Mouse (Mus musculus): ENCODE results near the gene Cldn7. TPM values are rescaled to one million over a fixed set of nuclear protein-coding genes. Genes with fewer than 3 reads are reported as not detected.
"Not testable (repeated sequence)": the region's sequence is repeated elsewhere in the genome, so short reads cannot be mapped to it uniquely, and the experiment has no call there.

Gene Cldn7
- 0.40 and 0.70 TPM in 2 replicates for polyA plus RNA-seq (2015; fragmentation: Nextera tagmentation; extraction: Ambion mirVana)

DNA sequence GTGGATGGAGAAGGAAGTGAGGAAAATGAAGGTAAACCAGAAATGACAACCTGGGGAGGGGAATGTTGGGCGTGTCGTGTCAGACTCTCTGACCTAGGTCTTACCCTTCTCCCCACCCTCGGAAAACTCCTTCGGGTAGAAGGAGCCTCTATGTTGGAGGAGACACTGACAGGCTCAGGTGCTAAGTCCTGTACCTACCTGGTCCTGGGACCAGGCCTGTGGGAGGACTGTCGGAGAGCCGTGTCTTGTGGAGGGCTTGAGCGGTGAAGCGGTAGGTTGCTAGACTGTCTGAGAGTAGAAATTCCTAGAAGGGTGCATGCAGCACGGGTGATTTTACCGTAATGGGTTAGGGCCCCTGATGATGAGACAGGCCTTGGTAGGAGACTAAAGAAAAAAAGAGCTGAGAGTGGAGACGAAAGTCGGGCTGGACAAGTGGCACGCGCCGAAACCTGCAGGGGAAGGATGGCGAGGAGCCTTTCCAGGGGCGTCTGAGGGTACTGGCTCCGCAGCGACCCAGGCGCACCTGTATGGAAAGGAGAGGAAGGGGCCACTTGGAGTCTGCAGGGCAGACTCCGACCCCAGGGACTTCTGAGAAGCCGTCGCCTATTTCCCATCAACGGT is at the start of gene Cldn7:
TSS of gene Cldn7 (plus strand) at position 130 of the 621 bp plus-strand sequence.
- peaks cover 13% of the 10 kb centered on the region for H3K36me3 ChIP-seq (ENCODE audit: control insufficient read depth, insufficient read depth, low read length)
- H3K4me1 ChIP-seq (ENCODE audit: control insufficient read depth, insufficient read depth, low read length), result peaks cover 6% of the 10 kb centered on the region; the same call in 1 of the 2 replicates
- H3K4me3 ChIP-seq (ENCODE audit: low read depth, low read length), result no peak within 1 kb of the TSS
- ATAC-seq, result no peak
- H3K27ac ChIP-seq (ENCODE audit: low read length), result no peak within 1 kb of the TSS
- no peak within 1 kb of the TSS for H3K9ac ChIP-seq (ENCODE audit: low read depth, low read length)
- H3K4me2 ChIP-seq (ENCODE audit: low read length), result peak within 1 kb of the TSS; percentile 15; the same call in 1 of the 2 replicates
- peaks cover 60% of the 10 kb centered on the region for H3K27me3 ChIP-seq (ENCODE audit: control insufficient read depth, insufficient read depth, low read depth, low read length)
- 10% methylated on average over 24 of the region's 24 CpGs for WGBS
- no peaks in the 10 kb centered on the region for H3K9me3 ChIP-seq (replicated peaks; ENCODE audit: control insufficient read depth, low read length, poor library complexity, severe bottlenecking)

DNA sequence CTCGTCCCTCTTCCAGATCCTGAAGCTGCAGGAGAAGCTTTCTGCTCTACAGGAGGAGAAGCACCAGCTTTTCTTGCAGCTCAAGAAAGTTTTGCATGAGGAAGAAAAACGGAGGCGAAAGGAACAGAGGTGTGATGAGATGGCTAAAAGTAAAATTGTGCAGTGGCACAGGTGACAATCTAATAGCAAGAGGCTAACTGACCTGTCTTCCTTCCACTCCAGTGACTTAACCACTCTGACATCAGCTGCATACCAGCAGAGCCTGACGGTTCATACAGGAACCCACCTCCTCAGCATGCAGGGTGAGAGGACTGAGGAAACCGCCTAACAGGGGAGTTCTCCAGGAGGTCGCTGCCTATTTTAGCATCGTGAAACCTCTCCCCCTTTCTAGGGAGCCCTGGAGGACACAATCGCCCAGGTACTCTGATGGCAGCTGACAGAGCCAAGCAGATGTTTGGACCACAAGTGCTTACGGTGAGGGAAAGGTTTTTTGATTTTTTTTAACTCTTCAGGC is 49.6 kb upstream of the Cldn7 start:
- 37% methylated on average over 9 of the region's 9 CpGs for WGBS
- 0 out of 2 replicates have a peak overlapping the region, but pooled peaks have one; percentile 85 for H3K9ac ChIP-seq (ENCODE audit: low read depth, low read length)
- peaks cover 37% of the 10 kb centered on the region for H3K36me3 ChIP-seq (ENCODE audit: control insufficient read depth, insufficient read depth, low read length)
- H3K4me3 ChIP-seq (ENCODE audit: low read depth, low read length), result peak overlapping the region; percentile 80
- H3K27ac ChIP-seq (ENCODE audit: low read length), result no peak overlapping the region
- no peaks in the 10 kb centered on the region for H3K9me3 ChIP-seq (replicated peaks; ENCODE audit: control insufficient read depth, low read length, poor library complexity, severe bottlenecking)
- no peak for ATAC-seq
- H3K4me2 ChIP-seq (ENCODE audit: low read length), result peak overlapping the region; percentile 97
- peaks cover 37% of the 10 kb centered on the region for H3K4me1 ChIP-seq (ENCODE audit: control insufficient read depth, insufficient read depth, low read length)
- H3K27me3 ChIP-seq (ENCODE audit: control insufficient read depth, insufficient read depth, low read depth, low read length), result no peaks in the 10 kb centered on the region

DNA sequence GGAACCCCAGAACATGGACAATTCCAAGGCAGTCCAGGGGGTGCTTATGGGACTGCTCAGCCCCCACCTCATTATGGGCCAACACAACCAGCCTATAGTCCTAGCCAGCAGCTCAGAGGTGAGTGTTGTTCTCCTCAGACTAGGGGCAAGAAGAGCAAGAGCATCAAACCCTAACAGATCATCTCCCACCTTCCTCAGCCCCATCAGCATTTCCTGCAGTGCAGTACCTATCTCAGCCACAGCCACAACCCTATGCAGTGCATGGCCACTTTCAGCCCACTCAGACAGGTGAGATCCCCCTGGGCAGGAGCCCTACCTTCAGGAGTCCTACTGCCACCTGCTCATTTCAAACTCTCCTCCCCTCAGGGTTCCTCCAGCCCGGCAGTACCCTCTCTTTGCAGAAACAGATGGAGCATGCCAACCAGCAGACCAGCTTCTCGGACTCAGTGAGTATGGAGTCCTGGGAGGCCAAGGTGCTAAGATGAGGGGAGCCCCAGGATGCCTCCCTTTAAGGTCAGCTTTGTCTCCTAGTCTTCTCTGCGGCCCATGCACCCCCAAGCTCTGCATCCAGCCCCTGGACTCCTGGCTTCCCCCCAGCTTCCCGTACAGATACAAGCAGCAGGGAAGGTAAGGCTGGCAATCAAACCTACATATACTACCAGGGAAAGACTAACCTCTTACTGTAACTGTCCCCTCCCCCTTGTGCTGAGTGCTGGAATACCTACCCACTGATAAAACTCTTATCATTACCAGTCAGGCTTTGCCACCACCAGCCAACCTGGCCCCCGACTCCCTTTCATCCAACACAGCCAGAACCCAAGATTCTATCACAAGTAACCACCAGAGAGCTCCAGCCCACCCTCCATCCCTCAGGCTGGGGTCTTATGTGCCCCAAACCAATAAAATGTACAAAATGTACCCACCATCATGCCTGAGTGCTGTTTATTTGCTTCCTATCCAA is 48.6 kb upstream of the Cldn7 start:
- Histone ChIP-seq H3K36me3 (ENCODE audit: control insufficient read depth, insufficient read depth, low read length) (peaks cover 34% of the 10 kb centered on the region), H3K9ac (ENCODE audit: low read depth, low read length) (no peak overlapping the region), H3K4me1 (ENCODE audit: control insufficient read depth, insufficient read depth, low read length) (peaks cover 41% of the 10 kb centered on the region), H3K4me3 (ENCODE audit: low read depth, low read length) (no peak overlapping the region), H3K27ac (ENCODE audit: low read length) (no peak overlapping the region), H3K27me3 (ENCODE audit: control insufficient read depth, insufficient read depth, low read depth, low read length) (no peaks in the 10 kb centered on the region), H3K4me2 (ENCODE audit: low read length) (no peak overlapping the region), H3K9me3 (replicated peaks; ENCODE audit: control insufficient read depth, low read length, poor library complexity, severe bottlenecking) (no peaks in the 10 kb centered on the region)
- 77% methylated on average over 5 of the region's 5 CpGs for WGBS
- no peak for ATAC-seq

DNA sequence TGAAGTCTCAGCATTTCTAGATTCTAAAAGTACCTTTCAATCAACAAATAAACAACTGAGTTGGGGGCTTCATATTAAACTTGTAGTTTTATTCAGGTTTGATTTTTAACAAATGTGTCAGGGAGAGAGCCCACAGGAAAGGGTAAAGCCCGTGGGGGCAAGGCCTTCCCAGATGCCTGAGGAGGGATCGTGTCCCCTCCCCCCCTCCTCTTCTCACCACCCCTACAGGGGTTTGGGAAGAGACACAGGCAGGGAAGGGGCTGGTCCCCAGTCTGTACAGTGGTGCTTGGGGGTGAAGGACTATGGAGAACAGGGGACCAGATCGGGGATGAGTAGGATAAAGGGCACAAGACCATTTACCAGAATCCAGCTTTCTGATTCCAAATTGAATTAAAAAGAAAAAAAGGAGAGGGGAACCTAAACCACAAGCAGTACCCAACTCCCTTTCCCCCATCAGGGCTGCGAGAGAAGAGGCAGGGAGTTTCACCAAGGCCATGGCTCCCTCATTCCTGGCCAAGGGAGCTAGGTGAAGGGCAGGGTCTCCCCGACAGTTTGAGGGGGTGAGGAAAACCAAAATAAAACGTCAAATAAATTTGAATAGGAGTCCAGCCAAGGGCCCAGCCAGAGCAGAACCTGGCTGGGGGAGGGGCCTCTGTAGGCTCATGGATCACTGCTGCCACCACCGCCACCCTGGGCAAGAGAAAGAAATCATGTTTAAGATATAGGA is 47.8 kb upstream of the Cldn7 start:
- not testable (repeated sequence) for ATAC-seq; H3K9ac ChIP-seq (ENCODE audit: low read depth, low read length); H3K27ac ChIP-seq (ENCODE audit: low read length); H3K9me3 ChIP-seq (replicated peaks; ENCODE audit: control insufficient read depth, low read length, poor library complexity, severe bottlenecking); H3K27me3 ChIP-seq (ENCODE audit: control insufficient read depth, insufficient read depth, low read depth, low read length); H3K4me3 ChIP-seq (ENCODE audit: low read depth, low read length); H3K4me2 ChIP-seq (ENCODE audit: low read length)
- peaks cover 41% of the 10 kb centered on the region for H3K4me1 ChIP-seq (ENCODE audit: control insufficient read depth, insufficient read depth, low read length)
- whole genome bisulfite sequencing, result 48% methylated on average over 7 of the region's 7 CpGs
- peaks cover 30% of the 10 kb centered on the region for H3K36me3 ChIP-seq (ENCODE audit: control insufficient read depth, insufficient read depth, low read length)

DNA sequence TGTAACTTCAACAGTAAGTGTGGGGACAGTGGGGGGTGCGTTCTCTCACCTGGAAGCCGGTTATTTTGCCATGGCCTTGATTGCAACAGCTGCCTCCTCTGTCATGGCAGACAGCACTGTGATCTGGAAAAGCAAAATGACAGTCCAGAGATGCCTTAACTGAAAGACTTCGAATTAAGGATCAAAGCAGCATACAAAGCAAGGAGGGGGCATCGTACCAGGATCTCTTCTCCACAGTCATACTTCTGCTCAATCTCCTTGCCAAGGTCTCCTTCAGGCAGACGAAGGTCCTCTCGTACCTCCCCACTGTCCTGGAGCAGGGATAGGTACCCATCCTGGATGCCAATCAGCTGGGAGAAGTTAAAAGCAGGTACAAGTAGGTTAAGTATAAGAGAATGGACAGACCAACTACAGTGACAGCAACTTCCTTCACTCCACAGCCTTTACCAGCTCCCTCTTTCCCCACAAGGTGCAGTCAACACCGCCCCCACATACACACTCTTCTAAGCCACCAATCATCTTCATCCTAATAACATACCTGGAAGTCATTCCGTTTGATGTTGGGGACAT is 47.1 kb upstream of the Cldn7 start:
- peaks cover 45% of the 10 kb centered on the region for H3K4me1 ChIP-seq (ENCODE audit: control insufficient read depth, insufficient read depth, low read length)
- H3K9ac ChIP-seq (ENCODE audit: low read depth, low read length), result no peak overlapping the region
- H3K36me3 ChIP-seq (ENCODE audit: control insufficient read depth, insufficient read depth, low read length), result peaks cover 24% of the 10 kb centered on the region
- no peaks in the 10 kb centered on the region for H3K27me3 ChIP-seq (ENCODE audit: control insufficient read depth, insufficient read depth, low read depth, low read length)
- no peaks in the 10 kb centered on the region for H3K9me3 ChIP-seq (replicated peaks; ENCODE audit: control insufficient read depth, low read length, poor library complexity, severe bottlenecking)
- no peak overlapping the region for H3K27ac ChIP-seq (ENCODE audit: low read length)
- WGBS, result 88% methylated on average over 8 of the region's 8 CpGs
- no peak overlapping the region for H3K4me2 ChIP-seq (ENCODE audit: low read length)
- no peak for ATAC-seq
- H3K4me3 ChIP-seq (ENCODE audit: low read depth, low read length), result no peak overlapping the region

DNA sequence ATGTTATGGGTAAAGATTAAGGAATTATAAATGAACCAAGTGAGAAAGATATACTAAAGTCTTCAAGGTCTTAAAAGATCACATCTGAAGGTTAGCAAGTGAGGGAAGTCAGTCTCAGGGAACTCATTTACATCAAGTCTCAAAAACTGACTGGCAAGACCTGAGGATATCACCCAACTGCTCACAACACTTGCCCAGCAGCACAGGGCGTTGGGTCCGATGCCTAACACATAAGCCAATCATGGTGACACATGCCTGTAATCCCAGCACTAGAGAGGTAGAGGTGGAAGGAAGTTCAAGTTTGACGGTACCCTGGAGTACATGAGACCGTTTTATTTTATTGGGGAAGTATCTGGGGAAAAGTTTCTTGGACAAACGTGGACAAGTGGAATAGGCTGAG is 46.5 kb upstream of the Cldn7 start:
- Histone ChIP-seq H3K9me3 (replicated peaks; ENCODE audit: control insufficient read depth, low read length, poor library complexity, severe bottlenecking) (no peaks in the 10 kb centered on the region), H3K9ac (ENCODE audit: low read depth, low read length) (no peak overlapping the region), H3K27me3 (ENCODE audit: control insufficient read depth, insufficient read depth, low read depth, low read length) (no peaks in the 10 kb centered on the region), H3K27ac (ENCODE audit: low read length) (no peak overlapping the region), H3K4me2 (ENCODE audit: low read length) (no peak overlapping the region), H3K36me3 (ENCODE audit: control insufficient read depth, insufficient read depth, low read length) (peaks cover 19% of the 10 kb centered on the region), H3K4me3 (ENCODE audit: low read depth, low read length) (no peak overlapping the region), H3K4me1 (ENCODE audit: control insufficient read depth, insufficient read depth, low read length) (peaks cover 49% of the 10 kb centered on the region)
- ATAC-seq, result no peak
- WGBS, result 93% methylated on average over 5 of the region's 5 CpGs

DNA sequence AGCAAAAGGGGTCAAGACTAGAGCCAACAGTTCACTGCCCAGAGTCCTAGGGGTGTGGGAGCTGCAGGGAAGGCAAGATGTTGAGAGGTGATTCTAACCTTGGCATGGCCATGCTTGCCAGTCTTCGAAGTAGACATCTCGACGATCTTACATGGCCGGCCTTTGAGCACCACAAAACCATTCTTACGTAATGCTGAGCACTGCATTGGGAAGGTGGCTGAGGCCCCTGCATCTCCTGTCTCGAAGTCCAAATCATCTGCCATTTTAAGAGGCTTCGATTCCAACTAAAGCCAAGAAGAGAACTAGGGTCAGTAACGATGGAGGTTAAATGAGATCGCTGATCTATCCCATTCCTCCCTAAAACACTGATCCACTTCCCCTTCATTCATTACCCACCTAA is 45.5 kb upstream of the Cldn7 start:
- Histone ChIP-seq H3K4me3 (ENCODE audit: low read depth, low read length) (no peak overlapping the region), H3K4me1 (ENCODE audit: control insufficient read depth, insufficient read depth, low read length) (peaks cover 43% of the 10 kb centered on the region), H3K36me3 (ENCODE audit: control insufficient read depth, insufficient read depth, low read length) (peaks cover 19% of the 10 kb centered on the region), H3K4me2 (ENCODE audit: low read length) (peak overlapping the region; percentile 98), H3K27ac (ENCODE audit: low read length) (no peak overlapping the region), H3K9me3 (replicated peaks; ENCODE audit: control insufficient read depth, low read length, poor library complexity, severe bottlenecking) (no peaks in the 10 kb centered on the region), H3K9ac (ENCODE audit: low read depth, low read length) (no peak overlapping the region), H3K27me3 (ENCODE audit: control insufficient read depth, insufficient read depth, low read depth, low read length) (no peaks in the 10 kb centered on the region)
- 88% methylated on average over 9 of the region's 9 CpGs for WGBS
- ATAC-seq, result no peak

DNA sequence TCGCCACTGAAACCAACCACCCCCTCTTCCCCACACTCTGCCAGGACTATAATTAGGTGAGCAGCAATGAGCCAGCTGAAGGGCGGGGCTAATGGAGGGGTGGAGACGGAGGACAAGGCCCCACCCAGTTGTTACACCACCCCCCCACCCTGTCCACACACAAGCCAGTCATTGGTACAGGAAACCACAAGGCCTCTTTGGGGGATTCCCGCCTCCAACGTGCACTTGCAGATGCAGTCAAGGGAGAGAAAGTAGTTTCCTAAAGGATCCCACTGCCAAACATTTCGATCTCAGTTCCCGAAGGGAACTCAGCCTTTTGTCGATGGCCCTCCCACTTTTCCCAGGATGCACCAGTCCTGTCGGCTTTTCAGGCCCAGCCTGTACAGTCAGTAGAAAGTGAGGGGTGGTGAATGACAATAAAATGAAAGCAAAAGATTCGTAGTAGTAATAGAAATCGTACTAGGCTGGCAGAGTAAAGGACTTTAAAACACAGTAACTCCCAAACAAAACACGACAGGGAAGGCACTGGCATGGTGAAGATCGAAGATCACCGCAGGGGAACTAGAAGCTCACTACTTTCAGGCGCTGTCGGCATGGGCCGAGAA is 44.8 kb upstream of the Cldn7 start:
- no peaks in the 10 kb centered on the region for H3K9me3 ChIP-seq (replicated peaks; ENCODE audit: control insufficient read depth, low read length, poor library complexity, severe bottlenecking)
- peak overlapping the region; percentile 94 for H3K9ac ChIP-seq (ENCODE audit: low read depth, low read length)
- no peak for ATAC-seq
- peak overlapping the region; percentile 94 for H3K4me3 ChIP-seq (ENCODE audit: low read depth, low read length)
- peak overlapping the region; percentile 92 for H3K27ac ChIP-seq (ENCODE audit: low read length)
- peaks cover 38% of the 10 kb centered on the region for H3K4me1 ChIP-seq (ENCODE audit: control insufficient read depth, insufficient read depth, low read length)
- no peaks in the 10 kb centered on the region for H3K27me3 ChIP-seq (ENCODE audit: control insufficient read depth, insufficient read depth, low read depth, low read length)
- 1% methylated on average over 17 of the region's 17 CpGs for WGBS
- H3K4me2 ChIP-seq (ENCODE audit: low read length), result peak overlapping the region; percentile 98
- peaks cover 19% of the 10 kb centered on the region for H3K36me3 ChIP-seq (ENCODE audit: control insufficient read depth, insufficient read depth, low read length)

Measured in midbrain, embryonic 16.5 days (tissue).